Mouse (Mus musculus): ENCODE measurements around the gene Ntn4. TPM values are rescaled to one million over a fixed set of nuclear protein-coding genes. Genes with fewer than 3 reads are reported as not detected.

Gene Ntn4
- total RNA-seq, 2 experiments from 2014 or later = not detected

DNA sequence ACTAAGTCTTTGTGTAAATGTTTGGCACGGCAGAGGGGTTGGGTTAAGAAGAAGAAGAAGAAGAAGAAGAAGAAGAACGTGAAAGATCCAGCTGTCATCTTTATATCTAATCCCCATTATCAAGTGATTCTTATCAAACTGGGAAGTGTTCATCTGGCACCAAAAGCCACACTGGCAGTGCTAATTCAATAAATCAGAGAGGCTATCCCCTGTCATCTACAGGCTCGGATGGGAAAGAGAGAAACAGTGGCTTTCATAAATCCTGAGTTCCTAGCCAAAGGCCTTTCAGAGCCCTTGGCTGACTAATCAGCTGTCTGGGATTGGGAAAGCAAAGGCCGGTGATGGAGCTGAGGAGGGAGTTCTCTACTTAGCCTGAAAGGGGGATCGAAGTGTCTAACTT lies 126.8 kb downstream of the Ntn4 start:
- no peak for ATAC-seq (replicated peaks; ENCODE audit: poor library complexity, severe bottlenecking)

DNA sequence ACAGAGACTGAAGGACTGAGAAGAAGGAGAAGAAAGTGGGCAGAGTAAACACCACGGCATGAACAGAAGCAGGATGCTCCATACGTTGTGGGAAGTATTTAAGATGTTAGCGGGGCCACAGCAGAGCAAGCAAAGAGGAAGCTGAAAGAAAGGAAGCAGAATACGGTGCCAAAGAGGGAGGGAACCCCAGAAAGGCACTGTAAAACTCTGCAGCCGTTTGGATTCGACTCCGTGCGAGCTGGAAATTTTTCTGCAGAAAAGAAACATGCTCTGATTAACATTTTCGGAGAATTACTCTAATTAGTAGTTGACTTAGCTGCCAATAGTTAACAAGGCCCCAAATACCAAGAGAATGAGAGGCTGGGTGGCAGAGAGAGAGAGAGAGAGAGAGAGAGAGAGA lies 127.7 kb downstream of the Ntn4 start:
- peak; percentile 90 for ATAC-seq (replicated peaks; ENCODE audit: poor library complexity, severe bottlenecking)

DNA sequence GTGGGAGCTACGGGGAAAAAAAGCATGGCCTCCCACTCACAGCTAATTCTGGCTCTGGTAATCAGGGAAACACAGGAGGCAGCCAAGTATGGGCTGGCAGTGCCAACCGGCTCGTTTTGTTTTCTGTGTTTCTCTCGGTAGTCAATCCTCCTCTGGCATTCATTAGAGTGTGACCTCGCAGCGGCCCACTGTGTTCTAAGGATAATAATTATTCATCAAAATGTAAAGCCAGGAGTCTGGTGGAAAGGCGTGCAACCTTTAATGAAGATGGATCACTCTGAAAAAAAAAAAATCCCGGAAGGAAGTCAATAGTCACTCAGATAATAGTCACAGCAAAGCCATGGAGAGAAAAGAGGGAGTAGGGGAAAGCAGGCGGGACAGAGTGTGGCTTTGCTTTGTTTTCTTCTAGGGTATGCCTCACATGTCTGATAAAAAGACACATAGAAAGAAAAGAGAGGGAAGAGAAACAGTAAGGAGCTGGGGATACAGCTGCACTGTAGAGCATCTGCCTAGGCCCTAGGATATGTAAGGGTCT lies 131.5 kb downstream of the Ntn4 start:
- no peak for ATAC-seq (replicated peaks; ENCODE audit: poor library complexity, severe bottlenecking)

DNA sequence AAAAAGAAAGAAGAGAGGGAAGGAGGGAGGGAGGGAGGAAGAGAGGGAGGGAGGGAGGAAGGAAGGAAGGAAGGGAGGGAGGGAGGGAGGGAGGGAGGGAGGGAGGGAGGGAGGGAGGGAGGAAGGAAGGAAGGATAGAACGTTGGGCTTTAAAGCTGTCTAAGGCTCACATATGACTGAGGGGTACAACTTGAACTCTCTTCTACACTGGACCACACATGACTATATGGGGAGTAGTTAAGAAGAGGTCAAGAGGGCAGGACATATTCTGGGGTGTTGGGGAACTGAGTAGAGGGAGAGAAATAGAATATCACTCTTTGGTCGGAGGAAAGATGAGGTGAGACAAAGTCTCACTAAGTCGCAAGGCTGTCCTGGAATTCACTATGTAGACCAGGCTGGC lies 132.0 kb downstream of the Ntn4 start:
- ATAC-seq (replicated peaks; ENCODE audit: poor library complexity, severe bottlenecking) = no peak

DNA sequence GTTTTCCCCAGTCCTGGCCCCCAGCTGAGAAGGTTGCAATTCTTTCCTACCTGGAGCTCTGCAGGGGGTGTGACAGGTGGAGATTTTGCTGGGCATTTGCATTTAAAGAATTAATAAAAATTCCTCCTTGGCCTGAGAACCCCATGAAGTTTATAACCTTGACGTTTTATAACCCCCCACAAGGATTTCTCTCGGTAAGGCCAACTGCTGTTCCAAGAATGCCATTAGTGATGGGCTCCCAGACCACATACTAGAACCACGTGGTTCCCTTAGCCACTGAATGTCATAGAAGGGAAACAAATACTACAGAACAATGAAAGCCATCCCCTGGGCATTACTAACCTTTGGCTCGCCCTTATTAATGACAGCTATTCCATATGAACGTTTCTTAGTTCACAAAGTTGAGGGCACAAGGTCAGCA lies 136.3 kb downstream of the Ntn4 start:
- ATAC-seq (replicated peaks; ENCODE audit: poor library complexity, severe bottlenecking) = no peak

DNA sequence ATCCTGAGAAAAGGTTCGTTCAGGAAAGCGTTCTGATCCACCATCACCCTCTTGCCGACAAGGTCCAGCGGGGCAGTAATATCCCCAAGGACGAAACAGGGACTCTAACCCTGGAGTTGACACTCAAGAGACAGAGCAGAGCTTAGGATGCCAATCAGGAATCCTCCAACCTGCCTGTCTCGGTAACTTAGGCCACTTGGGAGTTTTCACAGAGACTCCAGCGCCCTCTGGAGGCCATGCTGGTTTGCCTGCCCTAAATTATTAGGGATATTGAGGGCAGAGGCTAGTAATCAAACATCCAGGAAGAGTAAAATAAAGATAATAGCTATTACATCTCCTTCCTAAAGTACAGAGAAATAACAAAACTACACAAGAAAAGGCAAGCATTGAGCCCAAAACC lies 136.9 kb downstream of the Ntn4 start:
- ATAC-seq (replicated peaks; ENCODE audit: poor library complexity, severe bottlenecking) = peak; percentile 62

DNA sequence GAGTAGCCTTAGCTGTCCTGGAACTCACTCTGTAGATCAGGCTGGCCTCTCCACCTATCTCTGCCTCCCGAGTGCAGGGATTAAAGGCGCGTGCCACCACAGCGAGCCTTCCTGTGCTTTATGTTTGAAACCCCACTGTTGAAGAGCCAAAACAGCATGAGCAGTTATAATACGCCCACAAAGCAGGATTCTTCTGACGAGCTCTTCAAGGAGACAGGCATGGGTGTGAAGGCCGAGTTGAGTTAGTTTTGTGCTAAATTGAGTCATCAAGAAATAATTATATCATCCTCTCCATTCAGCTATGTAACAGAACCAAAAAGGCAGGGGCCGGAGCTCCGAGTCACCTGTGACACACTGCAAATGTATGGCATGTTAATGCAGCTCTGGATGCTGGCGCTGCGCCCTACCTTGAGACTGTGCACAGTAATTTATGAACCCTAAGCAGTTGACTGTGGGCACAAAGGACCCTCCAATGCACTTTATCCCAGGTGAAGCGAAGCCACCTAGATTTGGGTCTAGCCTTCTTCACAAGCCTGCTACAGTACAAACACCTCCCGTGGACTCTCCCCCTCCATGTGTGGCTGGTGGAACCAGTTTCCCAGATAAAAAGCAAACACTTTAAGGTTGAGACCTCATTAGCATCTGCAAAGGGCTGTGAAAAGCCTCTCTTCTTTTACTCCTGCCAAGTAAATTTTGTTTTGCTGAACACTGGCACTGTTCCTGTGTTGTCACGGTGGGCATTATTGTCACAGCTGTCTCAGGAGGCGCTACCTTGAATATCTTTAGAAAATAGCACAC lies 142.9 kb downstream of the Ntn4 start:
- ATAC-seq (replicated peaks; ENCODE audit: poor library complexity, severe bottlenecking) = no peak

Other genes starting within 250 kb of the Ntn4 start
- gene Lta4h, start 187.3 kb upstream of the Ntn4 start, total RNA-seq (2014; fragmentation: Nextera tagmentation) = 753 and 1,014 TPM in 2 replicates
- 752 and 880 TPM in 2 replicates for gene Lta4h, start 187.3 kb upstream of the Ntn4 start, total RNA-seq (2017)
- gene Hal, start 151.9 kb upstream of the Ntn4 start, total RNA-seq (2014; fragmentation: Nextera tagmentation) = 0.51 and 2.0 TPM in 2 replicates
- 0.57 and 1.2 TPM in 2 replicates for gene Hal, start 151.9 kb upstream of the Ntn4 start, total RNA-seq (2017)
- not detected in 2 replicates for gene Amdhd1, start 100.6 kb upstream of the Ntn4 start, total RNA-seq (2014; fragmentation: Nextera tagmentation)
- 0.65 TPM in 1 of 2 replicates, not detected in the other for gene Amdhd1, start 100.6 kb upstream of the Ntn4 start, total RNA-seq (2017)
- 0.13 TPM in 1 of 2 replicates, not detected in the other for gene Ccdc38, start 100.0 kb upstream of the Ntn4 start, total RNA-seq (2014; fragmentation: Nextera tagmentation)
- gene Ccdc38, start 100.0 kb upstream of the Ntn4 start, total RNA-seq (2017) = 0.26 and 2.6 TPM in 2 replicates
- gene Snrpf, start 51.0 kb upstream of the Ntn4 start, total RNA-seq (2014; fragmentation: Nextera tagmentation) = 231 and 253 TPM in 2 replicates
- gene Snrpf, start 51.0 kb upstream of the Ntn4 start, total RNA-seq (2017) = 215 and 233 TPM in 2 replicates
- 1.3 and 1.6 TPM in 2 replicates for gene Usp44, start 190.9 kb downstream of the Ntn4 start, total RNA-seq (2014; fragmentation: Nextera tagmentation)
- 1.6 and 2.9 TPM in 2 replicates for gene Usp44, start 190.9 kb downstream of the Ntn4 start, total RNA-seq (2017)

All from granulocyte monocyte progenitor cell, adult 5-6 weeks (primary cell).